Mouse (Mus musculus) natural killer cell, adult 2 months (primary cell): Measurements from ENCODE around the gene Myoz2.

Experiments used
- DNase-seq, 2 experiments: peaks; one replicate each; pipeline ENCODE4 v3.0.0; 2022; ENCODE audit warnings: low spot score in 2 of 2

The Myoz2 gene

GRCm38 (mm10) chr3:123034752-123035151, at the start of gene Myoz2:
Myoz2 (minus strand) TSS chr3:123035015.
- DNase-seq = no peak

GRCm38 (mm10) chr3:123081665-123082064, 46.9 kb upstream of the Myoz2 start:
- DNase-seq = no peak

GRCm38 (mm10) chr3:123080943-123081342, 46.1 kb upstream of the Myoz2 start:
- no peak for DNase-seq

- DNase-seq = no peak
Measured at GRCm38 (mm10) chr3:123080017-123080725, 45.4 kb upstream of the Myoz2 start.

- DNase-seq = no peak
Measured at GRCm38 (mm10) chr3:123075759-123076158, 40.9 kb upstream of the Myoz2 start.

GRCm38 (mm10) chr3:123075034-123075433, 40.2 kb upstream of the Myoz2 start:
- DNase-seq = no peak

- no peak for DNase-seq
Measured at GRCm38 (mm10) chr3:123073351-123073750, 38.5 kb upstream of the Myoz2 start.

GRCm38 (mm10) chr3:123072472-123072871, 37.7 kb upstream of the Myoz2 start:
- DNase-seq = no peak

GRCm38 (mm10) chr3:123070996-123071395, 36.2 kb upstream of the Myoz2 start:
- no peak for DNase-seq

- no peak for DNase-seq
Measured at GRCm38 (mm10) chr3:123066836-123067235, 32.0 kb upstream of the Myoz2 start.

- no peak for DNase-seq
Measured at GRCm38 (mm10) chr3:123065466-123065865, 30.7 kb upstream of the Myoz2 start.

GRCm38 (mm10) chr3:123064186-123064585, 29.4 kb upstream of the Myoz2 start:
- no peak for DNase-seq

GRCm38 (mm10) chr3:123061931-123062330, 27.1 kb upstream of the Myoz2 start:
- DNase-seq = no peak

GRCm38 (mm10) chr3:123058832-123059231, 24.0 kb upstream of the Myoz2 start:
- DNase-seq = no peak

- no peak for DNase-seq
Measured at GRCm38 (mm10) chr3:123054178-123054577, 19.4 kb upstream of the Myoz2 start.

- DNase-seq = no peak
Measured at GRCm38 (mm10) chr3:123053192-123053938, 18.6 kb upstream of the Myoz2 start.

GRCm38 (mm10) chr3:123042308-123042707, 7.5 kb upstream of the Myoz2 start:
- DNase-seq = no peak

GRCm38 (mm10) chr3:123033804-123034203, 1.0 kb downstream of the Myoz2 start:
- DNase-seq = no peak

- no peak for DNase-seq
Measured at GRCm38 (mm10) chr3:123025634-123026033, 9.2 kb downstream of the Myoz2 start.

GRCm38 (mm10) chr3:123024496-123025234, 10.2 kb downstream of the Myoz2 start:
- no peak for DNase-seq

- no peak for DNase-seq
Measured at GRCm38 (mm10) chr3:123018792-123019191, 16.0 kb downstream of the Myoz2 start.

- no peak for DNase-seq
Measured at GRCm38 (mm10) chr3:123013476-123013875, 21.3 kb downstream of the Myoz2 start.

GRCm38 (mm10) chr3:123009417-123009816, 25.4 kb downstream of the Myoz2 start:
- DNase-seq = no peak
